Mouse (Mus musculus) olfactory bulb, adult 2 months (tissue): Measurements from ENCODE around the gene Gm6377. TPM values are rescaled to one million over a fixed set of nuclear protein-coding genes. Genes with fewer than 3 reads are reported as not detected.

Experiments
- H3K27ac ChIP-seq: fragments of 200-500 bp; 2 replicates; pipeline ENCODE4 v1.5.1; 2012; ENCODE audit warnings: low read depth, low read length; ENCODE audit not compliant: insufficient read depth
- H3K4me1 ChIP-seq: fragments of 200-500 bp; 2 replicates; pipeline ENCODE4 v1.6.1; 2012; ENCODE audit warnings: low read length; ENCODE audit not compliant: control insufficient read depth, insufficient read depth
- H3K4me3 ChIP-seq: fragments of 200-500 bp; 2 replicates; pipeline ENCODE4 v1.5.1; 2012; ENCODE audit warnings: mild to moderate bottlenecking, low read depth, low read length, moderate library complexity; ENCODE audit not compliant: insufficient read depth
- CTCF ChIP-seq: fragments of 200-500 bp; IDR thresholded peaks from 2 replicates; pipeline ENCODE4 v1.5.1; 2012; ENCODE audit warnings: low read depth, mild to moderate bottlenecking, low read length, moderate library complexity; ENCODE audit not compliant: insufficient read depth
- POLR2A ChIP-seq: fragments of 200-500 bp; IDR thresholded peaks from 2 replicates; pipeline ENCODE4 v1.6.1; 2012; ENCODE audit warnings: mild to moderate bottlenecking, low read depth, low read length, moderate library complexity; ENCODE audit not compliant: insufficient read depth
- WGBS: fragments of 180-500 bp; shearing (Covaris S2); methylation state at CpG from one replicate; pipeline ENCODE4 v1.1.7; 2018; 5-methylcytosine and 5-hydroxymethylcytosine counted together
- polyA plus RNA-seq: library from polyadenylated mRNA; stranded (reverse); fragments of >200 nt; gene quantifications from 2 replicates; pipeline ENCODE4 v1.2.4, GENCODE M21; 2012; ENCODE audit warnings: low replicate concordance; ENCODE audit not compliant: missing spikeins, insufficient read depth, insufficient read length

The Gm6377 gene
- polyA plus RNA-seq, 1 experiment, result not detected

- TF ChIP-seq POLR2A (no peak), CTCF (no peak)
- Histone ChIP-seq H3K27ac (no peak overlapping the region), H3K4me3 (no peak overlapping the region), H3K4me1 (no peaks in the 10 kb centered on the region)
- 59% methylated on average over 4 of the region's 4 CpGs for WGBS
Measured at GRCm38 (mm10) chrX:109190969-109191368, 5.6 kb upstream of the Gm6377 start.

DNA sequence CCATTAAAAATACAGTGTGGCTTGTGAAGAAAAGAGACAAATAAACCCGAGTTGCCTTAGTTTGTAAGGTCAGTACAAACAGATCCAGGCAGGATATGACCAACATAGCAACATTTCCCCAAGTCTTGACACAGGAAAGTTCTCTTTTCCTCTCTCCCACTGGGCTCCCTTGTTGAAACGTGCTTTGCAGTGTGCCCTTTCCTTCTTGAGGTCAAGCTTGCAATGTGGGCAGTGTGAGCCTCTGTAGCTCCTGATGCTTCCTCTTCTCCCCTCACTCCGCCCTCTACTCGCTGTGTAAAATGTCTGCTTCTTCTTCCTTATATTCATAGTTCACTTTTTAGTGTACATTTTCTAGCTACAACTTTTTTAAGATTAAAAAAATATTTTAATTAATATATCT lies 5.1 kb upstream of the Gm6377 start:
- no peaks in the 10 kb centered on the region for H3K4me1 ChIP-seq
- 69% methylated on average over 4 of the region's 4 CpGs for WGBS
- H3K27ac ChIP-seq, result no peak overlapping the region
- H3K4me3 ChIP-seq, result no peak overlapping the region
- TF ChIP-seq CTCF (no peak), POLR2A (no peak)

GRCm38 (mm10) chrX:109207843-109208242 lies 11.3 kb downstream of the Gm6377 start:
- Histone ChIP-seq H3K4me3 (no peak overlapping the region), H3K27ac (no peak overlapping the region), H3K4me1 (no peaks in the 10 kb centered on the region)
- TF ChIP-seq POLR2A, result no peak
- TF ChIP-seq CTCF, result no peak

DNA sequence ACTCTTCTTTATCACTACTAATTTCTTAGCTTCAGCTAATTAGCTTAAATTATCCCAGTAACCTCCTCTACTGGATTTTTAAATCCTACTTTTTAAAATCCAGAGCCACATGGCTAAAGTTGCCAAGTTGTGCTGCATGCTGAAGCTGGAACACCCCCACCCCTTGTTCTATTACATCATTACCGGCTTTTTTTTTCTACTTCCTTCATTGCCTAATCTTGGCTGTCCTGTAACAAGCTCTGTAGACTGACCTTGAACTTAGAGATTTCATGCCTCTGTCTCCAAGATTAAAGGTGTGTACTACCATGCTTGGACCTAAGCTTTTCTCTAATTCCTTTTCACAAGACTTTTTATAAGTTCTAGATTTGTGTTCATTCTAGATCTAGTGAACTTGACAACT lies 32.2 kb downstream of the Gm6377 start:
- TF ChIP-seq POLR2A (no peak), CTCF (no peak)
- Histone ChIP-seq H3K4me3 (no peak overlapping the region), H3K27ac (no peak overlapping the region), H3K4me1 (no peaks in the 10 kb centered on the region)
- 100% methylated on average over 1 of the region's 1 CpGs for WGBS

DNA sequence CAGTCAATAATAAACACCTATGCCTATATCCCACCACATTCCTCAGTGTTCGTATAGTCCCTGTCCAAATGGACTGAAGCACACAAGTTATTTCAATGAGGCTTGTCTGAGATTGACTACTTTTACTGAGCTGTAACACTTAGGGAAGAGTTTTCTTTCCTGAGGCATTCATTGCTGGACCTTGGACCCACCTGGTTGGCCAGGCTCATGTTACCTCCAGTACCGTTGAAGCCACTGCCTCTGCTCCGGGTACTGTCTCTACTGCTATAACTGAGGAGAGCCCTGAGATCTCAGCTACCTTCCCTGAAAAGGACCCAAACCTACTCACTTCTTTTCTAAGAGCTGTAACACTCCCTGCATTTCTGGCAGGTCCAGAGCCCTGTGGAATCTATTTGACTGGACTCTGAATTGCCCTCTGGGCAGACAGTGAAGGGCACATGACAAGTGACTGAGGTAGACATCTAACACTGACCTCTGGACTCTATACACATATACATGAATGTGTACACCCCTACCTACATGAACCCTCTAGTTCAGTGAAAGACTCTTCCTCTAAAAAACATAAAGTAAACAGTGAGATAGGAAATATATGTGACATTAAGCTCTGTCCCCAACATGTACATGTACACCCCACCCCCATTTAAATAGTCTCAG lies 39.0 kb downstream of the Gm6377 start:
- 91% methylated on average over 3 of the region's 3 CpGs for WGBS
- no peaks in the 10 kb centered on the region for H3K4me1 ChIP-seq
- H3K27ac ChIP-seq, result no peak overlapping the region
- no peak overlapping the region for H3K4me3 ChIP-seq
- TF ChIP-seq CTCF, result no peak
- TF ChIP-seq POLR2A, result no peak

DNA sequence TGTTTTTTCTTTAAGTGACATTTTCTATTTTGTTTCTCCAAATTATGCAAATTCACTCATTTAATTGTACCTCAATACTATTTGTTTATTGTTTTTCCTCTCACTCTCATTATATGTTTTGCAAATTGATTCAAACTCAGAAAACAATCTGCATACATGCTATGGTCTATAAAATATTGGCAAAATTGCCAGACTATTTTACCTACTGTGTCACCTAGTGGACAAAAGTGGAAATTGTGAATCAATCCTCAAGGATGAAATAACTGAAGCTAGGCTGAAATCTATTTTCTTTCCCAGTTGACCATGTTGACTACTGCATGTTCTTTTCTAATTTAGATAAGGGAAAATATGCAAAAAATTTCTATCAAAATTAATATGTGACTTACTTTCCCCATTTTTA lies 41.6 kb downstream of the Gm6377 start:
- TF ChIP-seq POLR2A (no peak), CTCF (no peak)
- no peak overlapping the region for H3K4me3 ChIP-seq
- H3K4me1 ChIP-seq, result no peaks in the 10 kb centered on the region
- no peak overlapping the region for H3K27ac ChIP-seq

Other genes starting within 250 kb of the Gm6377 start
- not detected in 2 replicates for gene Hmgn5, start 183.4 kb upstream of the Gm6377 start, polyA plus RNA-seq
- not detected in 2 replicates for gene Sh3bgrl, start 101.4 kb upstream of the Gm6377 start, polyA plus RNA-seq